Mouse (Mus musculus) erythroblast, adult 5-6 weeks (primary cell): ENCODE measurements around the gene Opcml. TPM values are rescaled to one million over a fixed set of nuclear protein-coding genes. Genes with fewer than 3 reads are reported as not detected.

Experiments
- ATAC-seq: replicated peaks from 2 replicates; pipeline ENCODE4 v1.8.0; 2016; ENCODE audit warnings: moderate number of reproducible peaks, mild to moderate bottlenecking, moderate TSS enrichment, inconsistent platforms; ENCODE audit not compliant: poor library complexity, low FRiP score, severe bottlenecking
- total RNA-seq, 2 experiments: library from RNA; stranded (forward) in 1 of 2; stranded (reverse) in 1 of 2; fragments of 150-400 nt in 1 of 2; fragments of 200-764, 138-1000 nt in 1 of 2; gene quantifications; 2 replicates each; pipeline versions ENCODE4 v1.2.3 to v1.2.4; 2015 to 2017; ENCODE audit warnings: low replicate concordance in 2 of 2

The Opcml gene
- total RNA-seq, 2 experiments from 2014 or later = not detected

DNA sequence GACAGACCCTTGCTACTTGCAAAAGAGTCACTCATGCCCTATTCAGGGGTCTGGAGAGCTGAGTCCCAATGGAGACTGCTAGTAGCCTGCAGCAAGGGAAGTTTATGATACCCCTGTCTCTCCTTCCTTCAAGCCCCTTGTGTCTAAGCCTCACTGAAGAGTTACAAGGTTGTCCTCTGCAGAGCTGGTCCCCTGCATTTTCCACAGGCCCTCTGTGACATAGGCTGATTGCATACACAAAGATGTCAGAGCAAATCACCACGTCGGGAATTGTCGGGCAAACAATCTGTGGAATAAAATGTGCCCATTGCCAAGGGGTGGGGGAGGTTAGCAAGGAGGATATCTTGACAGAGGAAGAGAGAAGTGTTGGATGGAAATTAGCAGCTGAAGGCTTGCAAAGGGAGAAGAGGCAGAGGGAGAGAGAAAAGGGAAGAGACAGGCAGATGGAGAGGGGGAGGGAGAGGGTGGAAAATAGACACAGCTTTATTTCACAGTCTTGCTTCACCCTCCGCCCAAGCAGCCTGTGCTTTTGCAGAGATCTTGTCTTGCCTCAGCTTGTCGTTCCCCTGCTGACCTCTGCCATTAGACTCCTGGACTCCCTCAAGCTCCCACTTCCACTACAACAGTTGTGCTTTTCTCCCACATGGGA lies 596.1 kb downstream of the Opcml start:
- no peak for ATAC-seq

DNA sequence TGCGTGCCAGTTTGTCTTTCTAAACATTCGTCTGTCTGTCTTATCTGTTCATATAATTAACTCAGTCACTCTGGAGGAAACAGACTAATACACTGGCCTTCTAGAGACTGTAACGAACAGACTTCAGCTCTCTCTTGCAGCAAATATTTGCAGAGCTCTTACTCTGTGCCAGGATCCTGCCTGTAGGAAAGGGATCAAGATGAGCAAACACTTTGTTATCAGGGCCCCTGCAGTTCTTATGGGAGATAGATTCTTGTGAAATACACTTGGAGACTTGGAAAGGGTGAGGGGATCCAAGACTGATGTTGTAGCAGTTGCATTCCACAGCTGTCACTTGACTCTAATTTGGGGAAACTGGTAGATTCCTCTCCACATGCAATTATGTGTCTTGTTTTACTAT lies 604.6 kb downstream of the Opcml start:
- no peak for ATAC-seq

DNA sequence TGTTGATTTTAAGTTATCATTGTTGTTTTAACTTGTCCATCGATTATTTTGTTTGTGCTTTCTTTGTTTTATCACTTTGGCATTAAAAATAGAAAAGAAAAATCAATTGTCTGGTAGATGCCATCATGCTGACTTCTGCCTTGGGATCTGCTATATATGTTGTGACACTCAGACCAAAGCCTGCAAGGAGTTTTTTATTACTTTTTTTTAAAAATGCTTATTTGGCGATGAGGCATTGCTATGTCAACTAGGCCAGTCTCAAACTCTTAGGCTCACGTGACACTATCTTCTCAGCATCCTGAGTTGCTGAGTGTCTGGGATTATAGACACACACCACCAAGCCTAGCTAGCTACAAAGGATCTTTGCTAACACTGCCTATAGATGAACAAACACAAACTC lies 605.1 kb downstream of the Opcml start:
- ATAC-seq = no peak

DNA sequence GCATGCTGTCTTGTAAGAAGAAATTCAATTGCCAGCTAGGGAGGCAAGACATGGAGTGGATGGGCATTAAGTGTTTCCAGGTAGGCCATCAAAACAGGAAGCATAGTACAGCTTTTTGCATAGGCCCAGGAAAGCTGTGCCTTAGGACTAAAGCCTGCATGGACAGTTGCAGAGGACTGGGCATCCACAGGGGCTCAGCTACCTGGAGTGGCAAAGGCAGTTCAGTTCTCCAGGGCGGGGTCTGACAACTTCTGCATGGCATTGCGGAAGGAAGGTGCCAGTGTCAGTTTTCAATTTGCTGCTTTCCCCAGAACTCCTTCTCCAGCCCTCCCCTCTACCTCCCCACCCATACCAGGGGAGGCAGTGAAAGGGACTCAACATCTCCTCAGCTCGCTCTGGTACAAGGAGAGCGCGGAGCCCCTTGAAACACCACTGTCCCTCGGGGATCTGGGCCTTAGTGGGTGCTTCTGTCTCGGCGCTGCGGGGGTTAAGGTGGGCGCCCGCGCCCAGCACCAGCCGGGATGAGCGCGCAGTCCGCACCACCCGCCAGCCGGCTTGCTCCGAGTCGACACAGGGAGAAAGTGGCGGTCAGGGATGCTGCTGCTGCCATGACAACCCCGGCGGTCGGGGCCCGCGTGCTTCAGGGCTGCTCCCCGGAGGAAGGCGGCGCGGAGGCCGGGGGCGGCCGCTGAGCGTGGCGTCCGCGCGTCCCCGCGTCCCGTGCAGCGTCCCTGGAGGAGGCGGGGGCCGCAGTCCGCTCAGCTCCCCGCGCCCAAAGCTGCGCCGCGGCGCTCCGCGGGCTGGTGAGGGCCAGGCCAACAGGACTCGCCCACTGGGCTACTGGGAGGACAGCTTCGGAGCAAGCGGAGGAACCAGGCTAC lies 612.4 kb downstream of the Opcml start:
- no peak for ATAC-seq

DNA sequence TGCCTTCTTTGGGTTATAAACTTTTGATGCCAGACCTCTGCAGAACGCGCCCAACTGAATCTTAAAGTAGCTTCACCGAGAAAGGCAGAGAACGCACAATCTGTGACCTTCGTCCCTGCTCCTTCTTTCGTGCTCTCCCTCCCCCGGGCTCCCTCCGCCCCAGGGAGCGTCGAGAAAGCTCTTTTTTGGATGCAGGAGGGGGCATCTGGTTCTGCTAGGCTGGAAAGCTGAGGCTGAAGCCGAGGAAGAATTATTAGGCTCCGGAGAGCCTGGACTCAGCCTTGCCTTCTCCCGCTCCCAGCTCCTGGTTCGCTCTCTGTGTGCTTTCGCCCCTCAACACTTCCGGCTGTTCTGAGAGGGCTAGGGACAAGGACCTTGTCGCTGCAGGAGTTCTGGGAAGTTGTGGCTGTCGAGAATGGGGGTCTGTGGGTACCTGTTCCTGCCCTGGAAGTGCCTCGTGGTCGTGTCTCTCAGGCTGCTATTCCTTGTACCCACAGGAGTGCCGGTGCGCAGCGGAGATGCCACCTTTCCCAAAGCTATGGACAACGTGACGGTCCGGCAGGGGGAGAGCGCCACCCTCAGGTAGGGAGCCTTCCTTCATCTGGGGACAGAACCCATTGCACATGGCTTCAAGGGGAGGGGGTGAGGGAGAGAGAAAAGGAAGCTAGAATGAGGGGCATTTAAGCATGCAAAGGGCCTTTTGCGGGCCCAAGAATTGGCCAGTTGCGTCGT lies 613.4 kb downstream of the Opcml start:
- no peak for ATAC-seq

DNA sequence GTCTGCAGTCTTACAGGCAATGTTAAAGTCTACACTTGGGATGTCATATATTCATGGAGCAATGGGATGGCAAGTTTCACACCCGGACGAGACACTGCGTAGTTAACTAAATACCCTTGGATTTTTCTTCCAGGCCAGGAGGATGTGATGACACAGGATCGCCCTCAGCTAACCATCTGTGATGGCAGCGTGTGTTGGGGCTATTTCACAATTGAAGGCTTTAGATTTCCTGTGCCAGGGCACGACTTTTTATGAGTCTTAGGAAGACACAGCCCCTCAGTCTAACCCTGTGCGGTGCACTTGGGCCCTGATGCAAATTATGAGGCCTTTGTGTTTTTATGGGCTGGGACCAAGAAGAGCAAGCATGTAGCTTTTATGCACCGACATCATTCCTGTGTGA lies 614.0 kb downstream of the Opcml start:
- no peak for ATAC-seq

DNA sequence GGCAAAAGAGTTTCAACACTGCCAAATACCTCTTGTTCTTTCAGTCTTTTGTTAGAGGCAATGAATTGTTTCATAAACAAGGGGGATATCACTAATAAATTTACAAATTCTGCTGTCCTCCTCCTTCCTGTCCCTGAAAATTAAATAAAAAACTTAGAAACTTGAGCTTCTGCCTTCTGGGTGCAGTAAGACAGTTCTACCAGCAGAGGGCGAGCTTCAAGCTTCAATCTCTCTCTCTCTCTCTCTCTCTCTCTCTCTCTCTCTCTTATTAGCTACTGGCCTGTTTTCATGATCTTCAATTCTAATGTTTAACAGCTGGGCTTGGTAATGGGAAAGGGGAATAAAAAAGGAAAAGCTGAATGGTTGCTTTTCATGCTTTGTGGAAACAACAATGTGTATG lies 615.2 kb downstream of the Opcml start:
- no peak for ATAC-seq

DNA sequence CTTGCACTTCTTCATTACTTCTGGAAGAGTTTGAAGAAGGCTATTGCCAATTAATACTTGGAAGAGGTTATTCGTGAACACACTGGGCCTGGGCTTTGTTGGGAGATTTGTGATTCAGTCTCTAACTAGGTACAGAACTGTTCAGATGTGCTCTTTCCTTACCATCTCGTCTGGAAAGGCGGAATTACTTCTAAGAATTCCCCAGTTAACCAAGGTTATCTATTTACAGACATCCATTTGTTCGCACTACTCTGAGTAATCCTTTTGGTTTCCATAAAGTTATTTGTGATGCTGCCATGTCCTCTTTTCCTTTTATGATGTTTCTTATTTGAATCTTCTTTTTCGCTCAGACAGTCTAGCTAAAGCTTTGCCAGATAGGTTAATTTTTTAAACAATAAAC lies 630.2 kb downstream of the Opcml start:
- ATAC-seq = no peak

DNA sequence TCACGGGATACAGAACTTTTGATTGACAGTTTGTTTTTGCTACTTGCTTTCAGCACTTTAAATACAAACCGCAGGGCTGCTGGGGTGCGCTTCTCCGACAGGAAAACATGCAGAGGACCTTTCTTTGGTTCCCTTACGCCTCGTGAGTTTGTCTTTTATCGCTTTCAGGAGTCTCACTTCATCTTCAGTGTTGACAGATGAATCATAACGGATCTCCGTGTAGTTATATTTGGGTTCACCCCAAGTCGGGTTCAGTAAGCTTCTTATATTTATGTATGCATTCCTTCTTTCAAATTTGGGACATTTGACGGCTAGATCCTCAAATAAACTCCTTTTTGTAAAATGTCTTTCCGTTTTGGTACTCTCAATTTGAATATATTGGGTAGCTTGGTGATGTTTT lies 632.8 kb downstream of the Opcml start:
- no peak for ATAC-seq

DNA sequence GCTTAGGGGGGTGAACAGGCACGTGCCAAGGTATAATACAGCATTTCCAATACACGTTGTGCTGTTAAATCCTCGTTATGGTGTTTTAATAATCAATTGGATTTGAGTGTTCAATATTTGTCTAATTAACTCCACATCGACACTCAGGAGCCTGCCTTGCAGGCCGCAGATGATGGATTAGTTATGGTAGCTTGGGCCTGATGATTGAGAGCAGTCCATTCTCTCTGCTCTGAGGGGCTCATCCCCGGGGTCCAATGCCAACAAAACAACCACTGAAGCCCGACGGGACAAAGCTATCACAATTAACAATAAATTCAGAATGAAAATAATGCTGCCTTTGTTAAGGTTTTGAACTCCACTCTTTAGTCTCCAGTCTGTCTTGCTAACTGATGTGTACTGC lies 641.6 kb downstream of the Opcml start:
- ATAC-seq = no peak

DNA sequence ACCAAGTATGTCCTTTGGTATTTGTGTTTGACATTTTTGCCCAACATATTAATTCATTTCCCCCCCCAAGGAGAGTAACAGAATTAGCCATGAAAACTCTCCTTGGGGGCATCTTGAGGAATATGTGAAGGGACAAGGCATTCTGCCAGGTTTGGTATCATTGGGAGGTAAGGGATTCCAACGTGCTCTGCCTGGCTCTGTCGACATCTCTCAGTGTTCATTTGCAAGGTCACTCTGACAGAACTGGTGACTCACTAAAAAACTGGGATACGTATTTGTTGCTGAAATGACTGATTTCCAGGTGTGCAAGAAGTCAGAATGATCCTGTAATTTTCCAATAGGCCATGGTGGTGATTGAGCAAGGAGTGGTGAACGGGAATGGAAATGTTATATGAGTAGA lies 648.2 kb downstream of the Opcml start:
- ATAC-seq = no peak

DNA sequence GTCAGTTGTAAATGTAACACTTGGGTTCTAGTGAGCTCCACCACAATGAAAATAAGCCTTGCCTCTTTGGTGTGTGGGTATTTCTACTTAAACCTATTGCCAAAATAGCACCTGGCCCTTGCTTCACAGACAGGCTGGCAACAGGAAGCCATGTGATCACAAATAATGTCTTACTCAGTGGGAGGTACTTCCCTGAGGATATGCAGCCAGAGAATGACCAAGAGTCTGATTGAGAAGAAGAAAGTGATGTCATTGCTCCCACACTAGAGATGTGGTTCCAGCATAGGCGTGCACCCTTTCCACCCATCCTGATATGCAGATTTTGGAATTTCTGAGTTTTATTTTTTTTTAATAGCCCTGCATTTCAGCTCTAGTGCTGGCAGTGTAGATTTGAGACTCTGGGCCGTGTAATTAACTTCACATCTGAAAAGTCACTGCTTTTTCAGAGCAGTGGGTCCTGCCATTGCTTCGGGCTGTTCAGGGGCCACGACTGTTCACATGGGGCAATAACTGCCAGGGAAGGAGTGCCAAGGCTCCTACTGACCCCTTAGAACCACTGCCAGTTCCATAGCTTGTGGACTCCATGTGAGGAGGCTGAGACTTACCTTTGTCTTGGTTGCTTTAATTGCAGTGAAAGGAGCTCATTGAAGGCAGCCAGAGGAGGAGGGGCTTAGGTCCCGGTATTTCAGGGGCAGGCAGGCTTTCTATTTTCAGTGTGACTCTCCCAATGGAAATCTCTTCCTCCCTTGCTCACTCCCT lies 649.0 kb downstream of the Opcml start:
- ATAC-seq = no peak

DNA sequence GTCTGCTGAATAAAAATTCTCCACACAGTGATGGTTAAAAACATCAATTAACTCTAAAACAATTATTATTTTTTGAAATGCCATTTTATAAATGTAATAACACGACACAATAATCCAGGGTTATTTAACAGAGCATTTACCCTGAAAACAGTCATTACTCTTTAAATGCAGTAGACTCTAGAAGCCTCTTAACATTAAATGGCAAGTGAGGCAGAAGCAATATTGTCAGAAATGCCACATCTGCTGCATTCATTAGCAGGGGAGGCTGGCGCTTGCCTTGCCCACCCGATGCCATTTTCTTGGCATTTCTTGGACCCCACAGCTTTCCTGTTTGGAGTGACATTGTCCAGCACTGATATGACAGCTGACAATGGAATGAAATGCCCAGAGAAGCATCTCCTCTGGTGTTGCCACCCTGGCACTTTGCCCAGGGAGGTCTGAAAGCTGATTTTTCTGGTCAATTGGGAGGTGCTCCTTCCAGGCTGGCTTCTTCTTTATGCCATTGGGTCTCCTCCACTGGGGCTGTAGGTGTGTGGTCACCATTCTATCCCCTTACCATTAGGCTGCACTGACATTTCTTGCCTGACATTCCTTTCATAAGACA lies 649.7 kb downstream of the Opcml start:
- ATAC-seq = no peak

DNA sequence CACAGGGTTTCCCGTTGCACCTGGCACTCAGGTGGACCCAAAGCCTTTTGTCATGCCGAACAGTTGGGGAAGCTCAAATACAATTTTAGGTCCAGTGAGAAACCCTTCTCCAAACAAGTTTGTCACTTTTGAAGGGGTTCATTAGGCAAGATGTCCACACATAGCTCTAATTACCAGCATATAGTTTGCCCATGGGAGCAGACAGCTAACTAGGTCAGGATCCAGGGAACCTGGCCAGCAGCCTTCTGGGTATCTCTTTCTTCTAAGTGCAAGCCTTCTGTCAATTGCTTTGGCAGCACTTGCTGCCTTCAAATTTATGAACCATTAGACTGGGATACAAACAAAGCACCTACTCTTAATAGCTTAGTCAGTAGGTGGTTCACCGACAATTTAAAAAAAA lies 653.9 kb downstream of the Opcml start:
- no peak for ATAC-seq

DNA sequence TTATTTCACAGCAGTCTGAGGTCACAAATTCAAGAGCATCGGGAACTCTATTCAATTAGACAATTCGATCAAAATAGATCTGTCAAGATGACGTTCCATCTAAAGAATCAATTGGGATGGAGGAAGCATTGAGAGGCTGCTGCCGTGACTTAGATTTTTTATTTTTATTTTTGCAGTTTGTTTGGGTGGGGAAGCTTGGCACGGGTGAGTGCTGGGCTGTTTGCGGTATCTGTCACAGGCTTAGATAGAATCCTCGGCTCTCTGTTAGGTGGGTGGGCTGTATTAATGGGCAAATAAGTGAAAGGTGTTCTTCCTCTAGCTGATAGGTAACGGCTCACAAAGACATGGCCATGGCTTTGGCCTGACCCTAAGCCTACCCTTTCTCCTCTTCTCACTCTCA lies 654.4 kb downstream of the Opcml start:
- no peak for ATAC-seq

DNA sequence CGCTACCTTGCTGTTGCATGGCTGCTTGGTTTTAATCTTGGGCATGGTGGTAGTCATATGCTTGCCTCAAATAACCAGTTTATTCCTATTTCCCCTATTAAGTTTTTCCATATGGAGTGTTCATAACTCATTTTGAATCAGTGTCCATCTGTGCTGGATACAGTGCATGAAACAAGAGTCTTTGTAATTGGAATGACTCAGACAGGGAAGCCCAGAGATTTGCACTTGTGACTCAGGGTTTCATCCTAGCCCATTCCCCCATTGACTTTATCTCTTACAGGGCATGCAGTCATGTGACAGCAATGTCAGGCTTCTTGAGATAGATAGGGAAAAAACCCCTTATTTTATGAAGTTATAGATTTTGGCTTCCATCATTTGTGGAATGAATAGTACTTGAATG lies 655.3 kb downstream of the Opcml start:
- ATAC-seq = no peak

DNA sequence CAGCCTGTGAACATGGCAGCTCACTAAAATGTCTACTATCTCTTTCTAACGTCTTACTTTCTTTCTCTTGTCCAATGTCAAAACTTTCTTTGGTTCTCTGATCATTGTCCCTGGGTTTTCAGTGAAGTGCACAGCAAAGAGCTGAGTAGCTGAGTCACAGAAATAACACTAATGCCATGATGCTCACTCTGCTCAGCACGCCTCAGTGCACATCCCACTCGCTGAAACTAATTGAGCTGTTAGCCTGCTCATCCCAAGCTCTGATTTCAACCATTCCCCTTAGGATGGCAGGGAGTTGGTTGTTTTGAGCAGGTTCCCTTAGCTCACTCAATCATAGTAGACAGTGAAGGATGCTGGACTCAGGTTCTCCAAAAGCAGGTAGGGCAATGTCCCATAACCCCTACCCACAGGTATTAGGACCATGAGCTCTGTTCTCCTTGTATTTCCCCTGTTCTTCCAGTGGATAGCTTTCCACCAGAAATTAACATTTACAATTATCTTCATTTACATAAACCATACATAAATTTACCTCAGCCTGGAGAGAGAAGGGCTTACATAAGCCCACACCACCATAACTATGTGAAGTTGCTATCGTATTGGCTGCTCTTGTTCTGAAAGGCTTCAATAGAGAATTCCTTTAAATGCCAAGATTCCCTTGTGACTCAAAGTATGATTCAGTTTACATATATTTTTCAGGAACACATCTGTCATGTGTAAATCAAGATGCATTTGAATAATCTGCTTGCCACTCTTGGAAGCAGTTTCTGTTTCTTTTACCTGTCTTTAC lies 655.9 kb downstream of the Opcml start:
- ATAC-seq = no peak

DNA sequence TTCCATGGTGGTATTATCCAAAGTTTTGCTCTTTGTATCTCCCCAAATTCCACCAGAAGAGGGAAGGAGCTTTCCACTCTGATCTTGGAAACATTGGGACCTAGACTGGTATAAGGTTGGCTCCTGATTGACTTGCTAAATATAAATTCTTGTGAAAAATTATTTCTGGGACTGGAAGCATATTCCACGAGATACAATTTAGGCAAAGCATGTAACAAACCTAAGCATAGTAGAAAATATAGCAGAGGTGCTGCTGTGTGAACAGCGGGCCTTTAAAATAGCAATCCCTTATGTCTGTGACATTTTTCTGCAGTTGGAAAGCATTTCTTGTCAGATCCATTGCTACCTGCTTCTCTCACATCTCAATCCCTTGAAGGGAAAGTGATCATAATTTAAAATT lies 661.9 kb downstream of the Opcml start:
- ATAC-seq = no peak

DNA sequence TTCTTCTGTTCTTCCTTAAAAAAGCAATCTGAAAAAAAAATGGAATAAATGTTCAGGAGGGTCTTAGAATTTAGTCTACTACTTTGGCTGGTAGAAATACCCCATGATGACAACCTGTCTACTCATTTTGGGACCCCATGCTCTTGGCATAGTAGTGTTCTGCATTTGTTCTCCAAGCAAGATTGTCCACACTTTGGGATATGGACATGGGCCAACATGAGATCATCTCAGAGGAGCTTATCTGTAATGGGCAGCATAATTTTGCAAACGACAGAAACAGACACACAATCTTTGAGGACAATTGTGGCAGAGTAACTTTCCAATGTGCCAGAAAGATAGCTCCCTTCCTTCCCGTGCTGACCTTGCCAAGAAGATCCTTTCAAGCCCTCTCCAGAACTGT lies 662.5 kb downstream of the Opcml start:
- no peak for ATAC-seq
